Mouse (Mus musculus): Measurements from ENCODE around the gene Ipmk.

DNA sequence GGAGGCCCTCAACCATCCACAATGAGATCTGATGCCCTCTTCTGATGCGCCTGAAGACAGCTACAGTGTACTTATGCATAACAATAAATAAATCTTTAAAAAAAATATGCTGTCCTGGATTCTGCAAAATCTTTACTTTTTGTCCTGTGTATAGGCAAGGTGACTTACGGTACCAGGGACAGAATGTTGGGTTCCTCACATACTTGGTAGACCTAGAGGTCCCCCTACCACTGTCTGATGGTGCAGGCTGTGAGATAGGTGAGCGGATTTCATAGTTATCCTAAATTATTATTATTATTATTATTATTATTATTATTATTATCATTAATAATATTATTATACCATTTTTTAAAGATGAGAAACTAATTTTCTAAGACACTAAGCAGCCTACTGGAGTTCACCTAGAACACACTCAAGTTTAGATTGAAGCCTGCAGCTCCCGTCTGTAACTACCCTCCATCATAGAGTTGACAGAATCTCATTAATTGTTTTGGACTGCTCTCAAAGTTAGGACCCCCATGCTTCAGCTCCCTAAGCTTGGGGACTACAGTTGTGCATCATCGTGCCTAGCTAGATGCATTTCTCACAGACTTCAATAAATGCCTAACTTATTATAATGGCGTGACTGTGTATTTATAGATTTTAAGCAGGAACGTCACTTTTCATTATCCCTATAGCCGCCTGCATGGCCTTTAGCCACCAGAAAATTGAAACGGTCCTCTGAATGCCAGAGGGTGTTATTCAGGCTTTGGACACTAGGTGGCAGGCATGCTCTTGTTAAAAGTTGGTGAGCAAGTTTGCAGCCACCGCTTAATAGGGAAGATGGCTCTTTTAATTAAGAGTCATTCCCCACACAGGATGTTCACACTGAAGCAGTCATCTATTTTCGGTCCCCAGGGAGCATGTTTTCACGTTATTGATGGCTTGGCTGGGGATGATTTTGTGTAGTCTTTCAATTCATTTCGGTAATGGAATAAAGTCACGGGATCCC, 74.8 kb downstream of the Ipmk start:
- TF ChIP-seq MAFK (IDR thresholded peaks at IDR 0.05; ENCODE audit: insufficient read depth, low read depth, low read length): no peak
- TF ChIP-seq CHD2 (IDR thresholded peaks at IDR 0.05; ENCODE audit: low read depth, low read length): no peak
- TF ChIP-seq HCFC1 (IDR thresholded peaks at IDR 0.05; ENCODE audit: borderline replicate concordance, insufficient read depth, low read length): no peak
- TF ChIP-seq ZC3H11A (IDR thresholded peaks at IDR 0.05; ENCODE audit: borderline replicate concordance, low read depth, low read length): peak; percentile 84

Data from ES-E14 (cell line).